Mouse (Mus musculus) forebrain, embryonic 14.5 days (tissue): ENCODE data around the gene Kpnb1. TPM values are rescaled to one million over a fixed set of nuclear protein-coding genes. Genes with fewer than 3 reads are reported as not detected.

ENCODE experiments used
- ATAC-seq: fragments of 200-750 bp; cut with Nextera tagmentation; 2 replicates; pipeline ENCODE4 v1.8.0; 2017; ENCODE audit warnings: mild to moderate bottlenecking, moderate library complexity
- DNase-seq: peaks from one replicate; pipeline ENCODE4 v3.0.0-alpha.2; 2015; ENCODE audit warnings: low spot score
- H3K27ac ChIP-seq: fragments of 300-500 bp; sonication (generic); 2 replicates; pipeline ENCODE4 v1.5.1; 2014; ENCODE audit warnings: low read depth, mild to moderate bottlenecking, control low read depth, low read length, moderate library complexity
- H3K27me3 ChIP-seq: fragments of 300-500 bp; sonication (generic); replicated peaks from 2 replicates; pipeline ENCODE4 v1.6.1; 2014; ENCODE audit warnings: low read length, control low read depth, mixed read lengths; ENCODE audit not compliant: control insufficient read depth, insufficient read depth
- H3K36me3 ChIP-seq: fragments of 300-500 bp; sonication (generic); 2 replicates; pipeline ENCODE4 v1.6.1; 2014; ENCODE audit warnings: low read length, control low read depth; ENCODE audit not compliant: control insufficient read depth, insufficient read depth
- H3K4me1 ChIP-seq: fragments of 300-500 bp; sonication (generic); 2 replicates; pipeline ENCODE4 v1.6.1; 2014; ENCODE audit warnings: antibody characterized with exemption, low read length, control low read depth; ENCODE audit not compliant: control insufficient read depth, insufficient read depth
- H3K4me2 ChIP-seq: fragments of 300-500 bp; sonication (generic); 2 replicates; pipeline ENCODE4 v1.6.1; 2014; ENCODE audit warnings: mild to moderate bottlenecking, control low read depth, low read length
- H3K4me3 ChIP-seq: fragments of 300-500 bp; sonication (generic); 2 replicates; pipeline ENCODE4 v1.5.1; 2014; ENCODE audit warnings: low read depth, low read length, control low read depth
- H3K9ac ChIP-seq: fragments of 300-500 bp; sonication (generic); 2 replicates; pipeline ENCODE4 v1.6.1; 2014; ENCODE audit warnings: mild to moderate bottlenecking, low read length, control low read depth, moderate library complexity
- H3K9me3 ChIP-seq: fragments of 300-500 bp; sonication (generic); replicated peaks from 2 replicates; pipeline ENCODE4 v1.6.1; 2016; ENCODE audit warnings: low read length, control low read depth, mixed read lengths; ENCODE audit not compliant: control insufficient read depth
- WGBS: fragments of 180-500 bp; shearing (Covaris S2); extraction: QIAGEN DNeasy Blood & Tissue Kit; methylation state at CpG from one replicate; pipeline ENCODE4 v1.1.7; 2014; 5-methylcytosine and 5-hydroxymethylcytosine counted together
- polyA plus RNA-seq: library from polyadenylated mRNA; unstranded; fragments of >200 nt; fragmentation: Nextera tagmentation; extraction: Ambion mirVana; gene quantifications from 2 replicates; pipeline ENCODE4 v1.2.1, GENCODE M21; 2014

Gene Kpnb1
- polyA plus RNA-seq, 1 experiment from 2014 or later: 41.9 TPM

GRCm38 (mm10) chr11:97210728-97211400 lies 23.2 kb upstream of the Kpnb1 start:
- H3K9me3 ChIP-seq: no peaks in the 10 kb centered on the region
- no peak overlapping the region for H3K27ac ChIP-seq
- no peak overlapping the region for H3K9ac ChIP-seq
- ATAC-seq (no peak), DNase-seq (no peak)
- H3K4me2 ChIP-seq: no peak overlapping the region
- H3K4me1 ChIP-seq: no peaks in the 10 kb centered on the region
- no peaks in the 10 kb centered on the region for H3K27me3 ChIP-seq
- no peak overlapping the region for H3K4me3 ChIP-seq
- peaks cover 85% of the 10 kb centered on the region for H3K36me3 ChIP-seq
- WGBS: 93% methylated on average over 9 of the region's 9 CpGs

- H3K27ac ChIP-seq: no peak overlapping the region
- peaks cover 53% of the 10 kb centered on the region for H3K36me3 ChIP-seq
- H3K4me3 ChIP-seq: no peak overlapping the region
- no peaks in the 10 kb centered on the region for H3K9me3 ChIP-seq
- H3K4me2 ChIP-seq: no peak overlapping the region
- H3K27me3 ChIP-seq: no peaks in the 10 kb centered on the region
- no peak overlapping the region for H3K9ac ChIP-seq
- ATAC-seq (no peak), DNase-seq (no peak)
- 79% methylated on average over 8 of the region's 8 CpGs for WGBS
- no peaks in the 10 kb centered on the region for H3K4me1 ChIP-seq
Measured at GRCm38 (mm10) chr11:97207011-97207422, 19.3 kb upstream of the Kpnb1 start.

GRCm38 (mm10) chr11:97199519-97199918 lies 11.8 kb upstream of the Kpnb1 start:
- Histone ChIP-seq H3K27me3 (no peaks in the 10 kb centered on the region), H3K4me3 (no peak overlapping the region), H3K9ac (no peak overlapping the region), H3K9me3 (no peaks in the 10 kb centered on the region; the same call in 1 of the 2 replicates), H3K27ac (no peak overlapping the region), H3K4me2 (no peak overlapping the region), H3K36me3 (no peaks in the 10 kb centered on the region), H3K4me1 (no peaks in the 10 kb centered on the region)
- no peak for DNase-seq
- 87% methylated on average over 6 of the region's 6 CpGs for WGBS
- ATAC-seq: no peak

- ATAC-seq (no peak), DNase-seq (peak; percentile 60)
- Histone ChIP-seq H3K4me2 (no peak overlapping the region), H3K4me1 (no peaks in the 10 kb centered on the region), H3K36me3 (no peaks in the 10 kb centered on the region), H3K4me3 (no peak overlapping the region), H3K27me3 (no peaks in the 10 kb centered on the region), H3K9ac (no peak overlapping the region), H3K9me3 (no peaks in the 10 kb centered on the region; the same call in 1 of the 2 replicates), H3K27ac (no peak overlapping the region)
- WGBS: 18% methylated on average over 5 of the region's 5 CpGs
Measured at GRCm38 (mm10) chr11:97198601-97199000, 10.9 kb upstream of the Kpnb1 start.

GRCm38 (mm10) chr11:97197021-97197420 lies 9.3 kb upstream of the Kpnb1 start:
- H3K27me3 ChIP-seq: no peaks in the 10 kb centered on the region
- H3K27ac ChIP-seq: no peak overlapping the region
- 74% methylated on average over 8 of the region's 8 CpGs for WGBS
- DNase-seq (no peak), ATAC-seq (no peak)
- no peaks in the 10 kb centered on the region for H3K36me3 ChIP-seq
- H3K9me3 ChIP-seq: no peaks in the 10 kb centered on the region; the same call in 1 of the 2 replicates
- no peak overlapping the region for H3K4me3 ChIP-seq
- H3K9ac ChIP-seq: no peak overlapping the region
- H3K4me1 ChIP-seq: no peaks in the 10 kb centered on the region
- no peak overlapping the region for H3K4me2 ChIP-seq

GRCm38 (mm10) chr11:97196541-97196940 lies 8.9 kb upstream of the Kpnb1 start:
- WGBS: 68% methylated on average over 12 of the region's 12 CpGs
- no peaks in the 10 kb centered on the region; the same call in 1 of the 2 replicates for H3K9me3 ChIP-seq
- H3K27me3 ChIP-seq: no peaks in the 10 kb centered on the region
- no peak overlapping the region for H3K9ac ChIP-seq
- H3K27ac ChIP-seq: no peak overlapping the region
- no peak overlapping the region for H3K4me2 ChIP-seq
- DNase-seq (no peak), ATAC-seq (no peak)
- H3K36me3 ChIP-seq: no peaks in the 10 kb centered on the region
- no peaks in the 10 kb centered on the region for H3K4me1 ChIP-seq
- no peak overlapping the region for H3K4me3 ChIP-seq

GRCm38 (mm10) chr11:97192621-97192951 lies 4.9 kb upstream of the Kpnb1 start:
- DNase-seq: peak; percentile 19
- no peaks in the 10 kb centered on the region for H3K27me3 ChIP-seq
- H3K4me3 ChIP-seq: no peak overlapping the region
- no peaks in the 10 kb centered on the region for H3K9me3 ChIP-seq
- H3K9ac ChIP-seq: no peak overlapping the region
- H3K27ac ChIP-seq: no peak overlapping the region
- no peak overlapping the region for H3K4me2 ChIP-seq
- no peak for ATAC-seq
- H3K4me1 ChIP-seq: peaks cover 6% of the 10 kb centered on the region; the same call in 1 of the 2 replicates
- H3K36me3 ChIP-seq: no peaks in the 10 kb centered on the region

- Histone ChIP-seq H3K4me1 (peaks cover 6% of the 10 kb centered on the region; the same call in 1 of the 2 replicates), H3K27ac (no peak overlapping the region), H3K4me3 (no peak overlapping the region), H3K9me3 (no peaks in the 10 kb centered on the region), H3K9ac (no peak overlapping the region), H3K36me3 (no peaks in the 10 kb centered on the region), H3K27me3 (no peaks in the 10 kb centered on the region), H3K4me2 (no peak overlapping the region)
- ATAC-seq (no peak), DNase-seq (no peak)
- 81% methylated on average over 6 of the region's 6 CpGs for WGBS
Measured at GRCm38 (mm10) chr11:97191915-97192620, 4.4 kb upstream of the Kpnb1 start.

- DNase-seq (no peak), ATAC-seq (no peak)
- H3K27me3 ChIP-seq: no peaks in the 10 kb centered on the region
- no peak overlapping the region for H3K9ac ChIP-seq
- H3K4me1 ChIP-seq: peaks cover 11% of the 10 kb centered on the region; the same call in 1 of the 2 replicates
- H3K27ac ChIP-seq: no peak overlapping the region
- no peak overlapping the region for H3K4me2 ChIP-seq
- peaks cover 4% of the 10 kb centered on the region for H3K36me3 ChIP-seq
- H3K9me3 ChIP-seq: no peaks in the 10 kb centered on the region
- no peak overlapping the region for H3K4me3 ChIP-seq
- WGBS: 89% methylated on average over 6 of the region's 6 CpGs
Measured at GRCm38 (mm10) chr11:97190992-97191391, 3.3 kb upstream of the Kpnb1 start.
